Mouse (Mus musculus): ENCODE data around the gene Creld1.

DNA sequence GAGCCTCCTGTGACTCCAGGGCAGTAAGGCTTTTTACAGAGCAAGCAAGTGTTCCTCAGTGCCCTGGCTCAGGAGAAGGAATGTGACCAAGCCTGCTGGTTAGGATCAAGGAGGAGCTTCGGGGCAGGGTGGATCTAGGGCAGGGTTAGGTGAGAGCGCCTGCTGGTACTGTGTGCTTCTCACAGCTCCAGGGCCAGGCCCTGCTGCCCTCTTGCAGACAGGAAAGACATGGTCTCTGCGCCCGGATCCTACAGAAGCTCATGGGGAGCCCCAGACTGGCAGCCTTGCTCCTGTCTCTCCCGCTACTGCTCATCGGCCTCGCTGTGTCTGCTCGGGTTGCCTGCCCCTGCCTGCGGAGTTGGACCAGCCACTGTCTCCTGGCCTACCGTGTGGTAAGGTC, 24.5 kb upstream of the Creld1 start:
- TF ChIP-seq CTCF (conservative IDR thresholded peaks at IDR 0.05; ENCODE audit: low read length) (no peak), NANOG (IDR thresholded peaks at IDR 0.05; ENCODE audit: borderline replicate concordance, low read length) (no peak), POU5F1 (IDR thresholded peaks at IDR 0.05; ENCODE audit: borderline replicate concordance, low read length) (no peak)

Measured in E14TG2a.4 (cell line).